Mouse (Mus musculus) spleen, adult 2 months (tissue): ENCODE data around the gene Ghsr.

Source experiments
- CTCF ChIP-seq: fragments of 200-500 bp; IDR thresholded peaks from 2 replicates; pipeline ENCODE4 v1.5.1; 2011; ENCODE audit warnings: mild to moderate bottlenecking, inconsistent platforms; ENCODE audit not compliant: insufficient read depth, insufficient read length, insufficient replicate concordance; ENCODE audit errors: extremely low read depth
- POLR2A ChIP-seq: fragments of 200-500 bp; IDR thresholded peaks from 2 replicates; pipeline ENCODE4 v1.6.1; 2011; ENCODE audit warnings: low read depth, low read length, inconsistent platforms

- TF ChIP-seq CTCF (no peak), POLR2A (no peak)
These were observed 422 bp upstream of the Ghsr start for GRCm38 (mm10) chr3:27370582-27371275.
